Mouse (Mus musculus) liver, embryonic 14.5 days (tissue): ENCODE measurements around the gene Naa25.

Experiments
- CTCF ChIP-seq: IDR thresholded peaks from 2 replicates; pipeline ENCODE4 v1.5.1; 2016; ENCODE audit warnings: antibody characterized with exemption, low read depth, control low read depth
- EP300 ChIP-seq: IDR thresholded peaks from 2 replicates; pipeline ENCODE4 v1.6.1; 2016; ENCODE audit warnings: antibody characterized with exemption, low read depth

DNA sequence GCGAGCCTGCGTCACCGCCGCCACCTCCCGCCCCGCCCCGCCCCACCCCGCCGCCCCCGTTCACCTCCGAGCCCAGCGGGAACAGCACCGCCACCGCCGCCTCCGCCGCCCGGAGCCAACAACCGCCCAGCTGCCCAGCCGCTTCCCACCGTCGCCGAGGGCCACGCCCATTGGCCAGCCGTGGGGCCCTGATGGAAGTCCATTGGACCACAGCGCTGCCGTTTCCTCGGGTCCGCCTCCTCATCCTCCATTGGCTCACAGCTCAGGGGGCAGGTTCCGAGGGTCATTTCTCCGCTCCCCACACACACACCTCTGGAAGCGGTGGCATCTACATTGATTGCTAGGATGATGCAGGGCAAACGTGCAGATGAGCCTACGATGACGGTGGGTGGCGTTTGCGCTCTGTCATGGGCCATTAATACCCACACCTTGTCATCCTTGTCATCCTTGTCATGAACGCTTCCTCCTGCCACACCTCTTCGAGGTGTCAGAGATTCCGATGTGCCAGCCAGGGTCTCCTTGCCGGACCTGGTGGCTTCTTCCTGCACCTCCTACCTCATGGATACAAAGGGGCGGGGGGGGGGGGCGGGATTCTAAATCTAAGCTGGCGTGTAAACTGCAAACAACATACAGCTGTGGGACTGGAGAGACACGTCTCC is 12.1 kb upstream of the Naa25 start, which contains the start of gene Trafd1:
- no peak for TF ChIP-seq CTCF
- no peak for TF ChIP-seq EP300
